Mouse (Mus musculus) megakaryocyte, embryonic 14.5 days (primary cell): ENCODE measurements at regions not wholly inside any gene's neighbourhood (a gene's known extent, or its start where the extent isn't known, plus 50 kb on each side); places are given as distances from the start of the nearest gene placed in this dataset.

Source experiments
- H3K27me3 ChIP-seq: replicated peaks from 2 replicates; pipeline ENCODE3; 2012; ENCODE audit warnings: inconsistent platforms
- H3K36me3 ChIP-seq: replicated peaks from 2 replicates; pipeline ENCODE3; 2012; ENCODE audit warnings: low read length, inconsistent platforms, mixed read lengths
- H3K4me1 ChIP-seq: 2 replicates; pipeline ENCODE4 v1.6.1; 2012; ENCODE audit warnings: inconsistent platforms
- H3K4me3 ChIP-seq: replicated peaks from 2 replicates; pipeline ENCODE3; 2012; ENCODE audit warnings: moderate library complexity, mild to moderate bottlenecking, inconsistent platforms
- H3K9me3 ChIP-seq: 2 replicates; pipeline ENCODE4 v1.6.1; 2012; ENCODE audit warnings: inconsistent platforms
- FLI1 ChIP-seq: IDR thresholded peaks from 2 replicates; pipeline ENCODE4 v1.6.1; 2012; ENCODE audit warnings: low read length, inconsistent platforms, mixed read lengths
- GATA1 ChIP-seq: IDR thresholded peaks from 3 replicates; pipeline ENCODE4 v1.6.1; 2012; ENCODE audit warnings: mixed read lengths, low read length, inconsistent platforms, borderline replicate concordance

DNA sequence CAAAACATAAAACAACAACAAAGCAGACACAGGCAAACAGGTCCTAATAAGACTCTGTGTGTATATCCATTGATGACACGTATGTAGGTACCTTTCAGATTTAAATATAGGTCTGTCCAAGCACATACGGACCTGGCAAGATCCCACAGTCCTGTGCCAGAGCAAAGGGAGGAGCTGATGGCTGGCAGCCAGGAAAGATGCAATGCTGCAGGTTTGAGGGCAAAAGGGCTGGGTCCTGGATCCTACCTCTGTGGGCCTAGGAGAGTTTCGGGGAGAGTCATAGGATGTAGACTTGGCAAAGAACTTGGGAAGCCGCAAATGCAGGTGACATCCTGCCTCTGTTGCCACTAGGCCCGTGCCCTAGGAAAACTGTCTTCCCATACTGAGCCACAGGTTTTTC, 54.6 kb upstream of the Rnf24 start:
- no peak for TF ChIP-seq GATA1
- no peak for TF ChIP-seq FLI1
- Histone ChIP-seq H3K36me3 (no peaks in the 10 kb centered on the region), H3K9me3 (no peaks in the 10 kb centered on the region), H3K4me1 (peaks cover 13% of the 10 kb centered on the region; the same call in 1 of the 2 replicates), H3K4me3 (no peak overlapping the region), H3K27me3 (peaks cover 56% of the 10 kb centered on the region)

- Histone ChIP-seq H3K4me3 (no peak overlapping the region), H3K9me3 (no peaks in the 10 kb centered on the region), H3K27me3 (peaks cover 66% of the 10 kb centered on the region), H3K36me3 (no peaks in the 10 kb centered on the region), H3K4me1 (peaks cover 11% of the 10 kb centered on the region; the same call in 1 of the 2 replicates)
- TF ChIP-seq GATA1 (no peak), FLI1 (no peak)
Observed at GRCm38 (mm10) chr2:131404218-131404555, 51.5 kb upstream of the Rnf24 start.

DNA sequence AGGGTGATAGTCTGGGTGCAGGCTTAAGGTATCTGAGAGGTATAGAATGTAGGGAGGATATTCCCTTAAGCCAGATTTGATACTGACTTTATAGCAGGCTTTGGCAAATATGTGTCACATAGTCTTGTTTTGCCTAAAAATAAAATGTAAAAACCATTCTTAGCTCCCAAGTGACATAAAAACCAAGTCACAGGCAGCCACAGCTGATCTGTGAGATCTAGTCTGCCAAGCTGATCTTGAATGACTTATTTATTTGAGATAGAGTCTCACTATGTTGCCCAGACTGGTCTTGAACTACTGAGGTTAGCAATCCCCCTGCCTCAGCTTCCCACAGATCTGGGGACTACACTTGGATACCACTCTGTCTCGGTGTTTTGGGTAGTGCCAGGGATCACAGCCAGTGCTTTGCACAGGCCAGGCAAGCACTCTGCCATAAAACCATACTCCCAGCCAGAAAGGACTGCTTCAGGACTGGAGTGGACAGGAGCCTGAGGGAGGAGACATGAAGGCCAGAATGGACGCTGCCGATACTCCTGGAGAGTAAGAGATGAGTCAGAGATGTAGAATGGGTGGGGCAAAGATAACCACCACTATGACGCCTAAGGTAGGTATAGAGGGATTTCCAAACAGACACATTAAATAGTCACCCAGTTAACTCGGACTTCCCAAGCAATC, 51.0 kb upstream of the Rnf24 start:
- H3K4me1 ChIP-seq: peaks cover 8% of the 10 kb centered on the region; the same call in 1 of the 2 replicates
- H3K4me3 ChIP-seq: no peak overlapping the region
- TF ChIP-seq GATA1: no peak
- H3K27me3 ChIP-seq: peaks cover 61% of the 10 kb centered on the region
- no peaks in the 10 kb centered on the region for H3K36me3 ChIP-seq
- H3K9me3 ChIP-seq: no peaks in the 10 kb centered on the region
